Mouse (Mus musculus): ENCODE measurements around the gene Senp6. TPM values are rescaled to one million over a fixed set of nuclear protein-coding genes. Genes with fewer than 3 reads are reported as not detected.
"Not testable (repeated sequence)": the region's sequence is repeated elsewhere in the genome, so short reads cannot be mapped to it uniquely, and the experiment has no call there.

Senp6 gene
- polyA plus RNA-seq, 1 experiment from 2014 or later: 39.2 TPM

- H3K9me3 ChIP-seq (replicated peaks; ENCODE audit: control insufficient read depth, low read length): no peaks in the 10 kb centered on the region
Measured at GRCm38 (mm10) chr9:80039296-80039815, 27.3 kb upstream of the Senp6 start.

GRCm38 (mm10) chr9:80044301-80044700, 22.4 kb upstream of the Senp6 start:
- not testable (repeated sequence) for ATAC-seq (ENCODE audit: insufficient read depth, low FRiP score); H3K4me1 ChIP-seq (ENCODE audit: control insufficient read depth, insufficient read depth, low read length); H3K4me3 ChIP-seq (replicated peaks; ENCODE audit: low read length); H3K4me2 ChIP-seq (ENCODE audit: low read depth, low read length); H3K9me3 ChIP-seq (replicated peaks; ENCODE audit: control insufficient read depth, low read length); H3K9ac ChIP-seq (ENCODE audit: low read length); H3K27ac ChIP-seq (ENCODE audit: low read length); H3K27me3 ChIP-seq (ENCODE audit: control insufficient read depth, insufficient read depth, low read length); H3K36me3 ChIP-seq (ENCODE audit: control insufficient read depth, insufficient read depth, low read length)
- 80% methylated on average over 4 of the region's 4 CpGs for WGBS

More at GRCm38 (mm10) chr9:80039296-80039815, 27.3 kb upstream of the Senp6 start:
- no peaks in the 10 kb centered on the region for H3K4me1 ChIP-seq (ENCODE audit: control insufficient read depth, insufficient read depth, low read length)
- WGBS: 24% methylated on average over 2 of the region's 2 CpGs
- no peaks in the 10 kb centered on the region for H3K36me3 ChIP-seq (ENCODE audit: control insufficient read depth, insufficient read depth, low read length)
- no peaks in the 10 kb centered on the region for H3K27me3 ChIP-seq (ENCODE audit: control insufficient read depth, insufficient read depth, low read length)
- no peak for ATAC-seq (ENCODE audit: insufficient read depth, low FRiP score)
- peak overlapping the region; percentile 39 for H3K27ac ChIP-seq (ENCODE audit: low read length)
- H3K4me2 ChIP-seq (ENCODE audit: low read depth, low read length): no peak overlapping the region
- no peak overlapping the region for H3K9ac ChIP-seq (ENCODE audit: low read length)
- H3K4me3 ChIP-seq (replicated peaks; ENCODE audit: low read length): no peak overlapping the region

GRCm38 (mm10) chr9:80049271-80049670, 17.4 kb upstream of the Senp6 start:
- H3K36me3 ChIP-seq (ENCODE audit: control insufficient read depth, insufficient read depth, low read length); H3K27me3 ChIP-seq (ENCODE audit: control insufficient read depth, insufficient read depth, low read length); H3K4me2 ChIP-seq (ENCODE audit: low read depth, low read length); H3K4me3 ChIP-seq (replicated peaks; ENCODE audit: low read length); ATAC-seq (ENCODE audit: insufficient read depth, low FRiP score); H3K9ac ChIP-seq (ENCODE audit: low read length); H3K27ac ChIP-seq (ENCODE audit: low read length); H3K9me3 ChIP-seq (replicated peaks; ENCODE audit: control insufficient read depth, low read length); H3K4me1 ChIP-seq (ENCODE audit: control insufficient read depth, insufficient read depth, low read length): not testable (repeated sequence)
- WGBS: 45% methylated on average over 5 of the region's 5 CpGs

GRCm38 (mm10) chr9:80052951-80053350, 13.8 kb upstream of the Senp6 start:
- H3K27ac ChIP-seq (ENCODE audit: low read length): no peak overlapping the region
- H3K4me3 ChIP-seq (replicated peaks; ENCODE audit: low read length): no peak overlapping the region
- H3K4me2 ChIP-seq (ENCODE audit: low read depth, low read length): no peak overlapping the region
- H3K9me3 ChIP-seq (replicated peaks; ENCODE audit: control insufficient read depth, low read length): no peaks in the 10 kb centered on the region; the same call in 1 of the 2 replicates
- H3K36me3 ChIP-seq (ENCODE audit: control insufficient read depth, insufficient read depth, low read length): no peaks in the 10 kb centered on the region
- H3K9ac ChIP-seq (ENCODE audit: low read length): no peak overlapping the region
- WGBS: 75% methylated on average over 5 of the region's 5 CpGs
- H3K27me3 ChIP-seq (ENCODE audit: control insufficient read depth, insufficient read depth, low read length): no peaks in the 10 kb centered on the region
- no peaks in the 10 kb centered on the region for H3K4me1 ChIP-seq (ENCODE audit: control insufficient read depth, insufficient read depth, low read length)
- no peak for ATAC-seq (ENCODE audit: insufficient read depth, low FRiP score)

- H3K9me3 ChIP-seq (replicated peaks; ENCODE audit: control insufficient read depth, low read length): peaks cover 2% of the 10 kb centered on the region; the same call in 1 of the 2 replicates
- no peaks in the 10 kb centered on the region for H3K36me3 ChIP-seq (ENCODE audit: control insufficient read depth, insufficient read depth, low read length)
- H3K4me2 ChIP-seq (ENCODE audit: low read depth, low read length): no peak overlapping the region
- ATAC-seq (ENCODE audit: insufficient read depth, low FRiP score): no peak
- H3K9ac ChIP-seq (ENCODE audit: low read length): no peak overlapping the region
- 35% methylated on average over 2 of the region's 2 CpGs for WGBS
- no peaks in the 10 kb centered on the region for H3K4me1 ChIP-seq (ENCODE audit: control insufficient read depth, insufficient read depth, low read length)
- no peaks in the 10 kb centered on the region for H3K27me3 ChIP-seq (ENCODE audit: control insufficient read depth, insufficient read depth, low read length)
- H3K4me3 ChIP-seq (replicated peaks; ENCODE audit: low read length): no peak overlapping the region
- no peak overlapping the region for H3K27ac ChIP-seq (ENCODE audit: low read length)
Measured at GRCm38 (mm10) chr9:80057690-80058089, 9.0 kb upstream of the Senp6 start.

GRCm38 (mm10) chr9:80065495-80065894, 1.2 kb upstream of the Senp6 start:
- H3K9me3 ChIP-seq (replicated peaks; ENCODE audit: control insufficient read depth, low read length); H3K4me2 ChIP-seq (ENCODE audit: low read depth, low read length); H3K4me1 ChIP-seq (ENCODE audit: control insufficient read depth, insufficient read depth, low read length); H3K27me3 ChIP-seq (ENCODE audit: control insufficient read depth, insufficient read depth, low read length); ATAC-seq (ENCODE audit: insufficient read depth, low FRiP score); H3K4me3 ChIP-seq (replicated peaks; ENCODE audit: low read length); H3K36me3 ChIP-seq (ENCODE audit: control insufficient read depth, insufficient read depth, low read length); H3K27ac ChIP-seq (ENCODE audit: low read length); H3K9ac ChIP-seq (ENCODE audit: low read length): not testable (repeated sequence)
- WGBS: 85% methylated on average over 2 of the region's 2 CpGs

- WGBS: under 1% methylated on average over 79 of the region's 93 CpGs
- Histone ChIP-seq H3K9ac (ENCODE audit: low read length) (peak overlapping the region; percentile 100), H3K4me2 (ENCODE audit: low read depth, low read length) (peak overlapping the region; percentile 64), H3K27ac (ENCODE audit: low read length) (peak overlapping the region; percentile 99), H3K36me3 (ENCODE audit: control insufficient read depth, insufficient read depth, low read length) (no peaks in the 10 kb centered on the region), H3K27me3 (ENCODE audit: control insufficient read depth, insufficient read depth, low read length) (no peaks in the 10 kb centered on the region), H3K4me3 (replicated peaks; ENCODE audit: low read length) (peak overlapping the region; percentile 94), H3K9me3 (replicated peaks; ENCODE audit: control insufficient read depth, low read length) (peaks cover 4% of the 10 kb centered on the region; the same call in 1 of the 2 replicates), H3K4me1 (ENCODE audit: control insufficient read depth, insufficient read depth, low read length) (peaks cover 14% of the 10 kb centered on the region; the same call in 1 of the 2 replicates)
- peak; percentile 77 for ATAC-seq (ENCODE audit: insufficient read depth, low FRiP score)
Measured at GRCm38 (mm10) chr9:80067221-80068027, 721 bp downstream of the Senp6 start.

GRCm38 (mm10) chr9:80068028-80068515, 1.4 kb downstream of the Senp6 start:
- H3K4me2 ChIP-seq (ENCODE audit: low read depth, low read length): peak overlapping the region; percentile 64
- peaks cover 4% of the 10 kb centered on the region; the same call in 1 of the 2 replicates for H3K9me3 ChIP-seq (replicated peaks; ENCODE audit: control insufficient read depth, low read length)
- H3K27ac ChIP-seq (ENCODE audit: low read length): peak overlapping the region; percentile 99
- H3K27me3 ChIP-seq (ENCODE audit: control insufficient read depth, insufficient read depth, low read length): no peaks in the 10 kb centered on the region
- H3K4me1 ChIP-seq (ENCODE audit: control insufficient read depth, insufficient read depth, low read length): peaks cover 17% of the 10 kb centered on the region; the same call in 1 of the 2 replicates
- no peaks in the 10 kb centered on the region for H3K36me3 ChIP-seq (ENCODE audit: control insufficient read depth, insufficient read depth, low read length)
- 0% methylated on average over 18 of the region's 18 CpGs for WGBS
- no peak for ATAC-seq (ENCODE audit: insufficient read depth, low FRiP score)
- peak overlapping the region; percentile 100 for H3K9ac ChIP-seq (ENCODE audit: low read length)
- H3K4me3 ChIP-seq (replicated peaks; ENCODE audit: low read length): peak overlapping the region; percentile 94

GRCm38 (mm10) chr9:80068735-80069315, 2.1 kb downstream of the Senp6 start:
- Histone ChIP-seq H3K9ac (ENCODE audit: low read length) (peak overlapping the region; percentile 100), H3K4me1 (ENCODE audit: control insufficient read depth, insufficient read depth, low read length) (peaks cover 17% of the 10 kb centered on the region; the same call in 1 of the 2 replicates), H3K4me3 (replicated peaks; ENCODE audit: low read length) (peak overlapping the region; percentile 94), H3K36me3 (ENCODE audit: control insufficient read depth, insufficient read depth, low read length) (no peaks in the 10 kb centered on the region), H3K27ac (ENCODE audit: low read length) (peak overlapping the region; percentile 37; the same call in 1 of the 2 replicates), H3K9me3 (replicated peaks; ENCODE audit: control insufficient read depth, low read length) (peaks cover 4% of the 10 kb centered on the region; the same call in 1 of the 2 replicates), H3K27me3 (ENCODE audit: control insufficient read depth, insufficient read depth, low read length) (no peaks in the 10 kb centered on the region), H3K4me2 (ENCODE audit: low read depth, low read length) (peak overlapping the region; percentile 64)
- 22% methylated on average over 11 of the region's 11 CpGs for WGBS
- ATAC-seq (ENCODE audit: insufficient read depth, low FRiP score): no peak
